ENCODE assay signal across 17 mouse cellular contexts in the genomic region with DNA sequence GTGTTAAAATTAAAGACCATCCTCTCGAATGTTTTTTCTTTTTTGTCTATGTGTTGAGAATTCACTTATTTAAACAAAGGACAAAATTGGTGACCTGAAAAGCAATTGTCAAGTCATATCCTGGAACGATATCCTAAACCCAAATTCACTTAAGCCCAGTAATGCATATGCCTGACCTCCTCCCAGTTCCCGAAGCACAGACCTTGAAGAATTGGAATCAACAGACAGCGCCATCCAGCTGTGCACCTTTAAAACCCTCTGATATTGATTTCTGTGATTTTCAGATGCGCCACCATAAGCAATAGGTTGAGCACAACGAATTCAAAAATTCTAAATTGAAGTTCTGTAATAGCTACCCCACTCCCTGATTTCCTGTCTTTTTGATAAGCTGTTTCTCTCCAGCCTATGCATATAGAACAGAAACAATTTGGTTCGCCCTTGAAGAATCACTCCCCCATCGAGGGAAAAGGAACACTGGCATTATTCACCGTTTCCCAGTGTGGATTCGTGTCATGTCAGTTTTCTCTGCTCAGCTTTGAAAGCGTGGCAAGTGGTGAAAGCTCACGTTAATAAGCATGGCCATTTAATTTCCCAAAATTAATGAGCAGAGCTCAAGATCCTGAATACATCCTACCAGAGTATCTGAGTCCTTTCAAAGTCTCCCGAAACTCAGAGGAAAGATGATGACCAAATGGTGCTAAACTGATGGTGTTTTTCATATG.
DNase-seq lines count a peak whose midpoint lies in the region; ATAC-seq and TF ChIP-seq lines count a peak whose summit lies in the region.
"Had no signal": no experiment of that assay in that cellular context is flagged by ENCODE, and none has a peak within 500 bp of the region (broad histone marks: within the 10 kb centered on the region; RNA-seq: fewer than 3 reads in every experiment).

No protein-coding gene starts in this region.

- TF ChIP-seq CTCF in midbrain, postnatal 0 days (IDR thresholded peaks at IDR 0.05), result peak; percentile 46
- no peak for TF ChIP-seq CTCF in lung, postnatal 0 days (IDR thresholded peaks at IDR 0.05)

- no peaks in the 10 kb centered on the region for H3K9me3 ChIP-seq in forebrain, embryonic 13.5 days (replicated peaks)
- H3K9me3 ChIP-seq in forebrain, embryonic 11.5 days (ENCODE audit: control insufficient read depth, low read length), result no peaks in the 10 kb centered on the region
- no peaks in the 10 kb centered on the region for H3K9me3 ChIP-seq in midbrain, embryonic 12.5 days
- H3K9me3 ChIP-seq in midbrain, embryonic 11.5 days (ENCODE audit: control insufficient read depth, low read length), result no peaks in the 10 kb centered on the region
- no peaks in the 10 kb centered on the region for H3K9me3 ChIP-seq in hindbrain, embryonic 15.5 days
- H3K9me3 ChIP-seq in midbrain, postnatal 0 days (ENCODE audit: low read length), result no peaks in the 10 kb centered on the region
- H3K9me3 ChIP-seq in lung, postnatal 0 days (ENCODE audit: low read length), result no peaks in the 10 kb centered on the region
- H3K9me3 ChIP-seq: heart, embryonic 15.5 days; intestine, embryonic 15.5 days had no signal

- ATAC-seq in forebrain, embryonic 13.5 days, result peak; percentile 28; the same call in 1 of the 2 replicates
- no peak for ATAC-seq in forebrain, embryonic 11.5 days (replicated peaks; ENCODE audit: low FRiP score)
- peak; percentile 45; the same call in 1 of the 2 replicates for ATAC-seq in midbrain, embryonic 12.5 days (ENCODE audit: low FRiP score, low read depth)
- no peak for ATAC-seq in midbrain, embryonic 11.5 days (ENCODE audit: low FRiP score)
- ATAC-seq in hindbrain, embryonic 15.5 days (ENCODE audit: low FRiP score, low read depth), result peak; percentile 48; the same call in 1 of the 2 replicates
- no peak for ATAC-seq in midbrain, postnatal 0 days (ENCODE audit: low FRiP score)
- no peak for ATAC-seq in lung, postnatal 0 days
- ATAC-seq: intestine, embryonic 15.5 days had no signal

- no peak for TF ChIP-seq EP300 in lung, postnatal 0 days (IDR thresholded peaks at IDR 0.05)

- WGBS in forebrain, embryonic 13.5 days, result 51% methylated on average over 13 of the region's 13 CpGs
- 70% methylated on average over 13 of the region's 13 CpGs for WGBS in forebrain, embryonic 11.5 days
- 67% methylated on average over 13 of the region's 13 CpGs for WGBS in midbrain, embryonic 12.5 days
- 76% methylated on average over 13 of the region's 13 CpGs for WGBS in midbrain, embryonic 11.5 days
- 36% methylated on average over 13 of the region's 13 CpGs for WGBS in hindbrain, embryonic 15.5 days
- 31% methylated on average over 13 of the region's 13 CpGs for WGBS in midbrain, postnatal 0 days
- WGBS in lung, postnatal 0 days, result 79% methylated on average over 13 of the region's 13 CpGs

- no peak overlapping the region for H3K27ac ChIP-seq in forebrain, embryonic 13.5 days
- no peak overlapping the region for H3K27ac ChIP-seq in forebrain, embryonic 11.5 days (ENCODE audit: low read depth, low read length)
- 0 out of 2 replicates have a peak overlapping the region, but pooled peaks have one; percentile 2 for H3K27ac ChIP-seq in midbrain, embryonic 12.5 days (replicated peaks)
- no peak overlapping the region for H3K27ac ChIP-seq in midbrain, embryonic 11.5 days (ENCODE audit: low read depth, low read length)
- H3K27ac ChIP-seq in hindbrain, embryonic 15.5 days (replicated peaks), result peak overlapping the region; percentile 49
- no peak overlapping the region for H3K27ac ChIP-seq in midbrain, postnatal 0 days (ENCODE audit: low read depth, low read length)
- H3K27ac ChIP-seq in lung, postnatal 0 days (ENCODE audit: low read length), result no peak overlapping the region
- H3K27ac ChIP-seq: heart, embryonic 15.5 days; intestine, embryonic 15.5 days had no signal

- peak overlapping the region; percentile 22 for H3K4me2 ChIP-seq in forebrain, embryonic 13.5 days
- no peak overlapping the region for H3K4me2 ChIP-seq in forebrain, embryonic 11.5 days (ENCODE audit: low read depth, low read length, severe bottlenecking)
- H3K4me2 ChIP-seq in midbrain, embryonic 12.5 days (replicated peaks), result 0 out of 2 replicates have a peak overlapping the region, but pooled peaks have one; percentile 2
- H3K4me2 ChIP-seq in midbrain, embryonic 11.5 days, result no peak overlapping the region
- H3K4me2 ChIP-seq in hindbrain, embryonic 15.5 days, result peak overlapping the region; percentile 30; the same call in 1 of the 2 replicates
- no peak overlapping the region; the same call in 1 of the 2 replicates for H3K4me2 ChIP-seq in midbrain, postnatal 0 days (ENCODE audit: low read depth, low read length, poor library complexity, severe bottlenecking)
- no peak overlapping the region for H3K4me2 ChIP-seq in lung, postnatal 0 days (replicated peaks; ENCODE audit: low read depth, low read length)
- H3K4me2 ChIP-seq: heart, embryonic 15.5 days; intestine, embryonic 15.5 days had no signal

- H3K4me1 ChIP-seq in forebrain, embryonic 13.5 days, result peaks cover 19% of the 10 kb centered on the region
- no peaks in the 10 kb centered on the region for H3K4me1 ChIP-seq in forebrain, embryonic 11.5 days (replicated peaks; ENCODE audit: control insufficient read depth, insufficient read depth, low read length)
- peaks cover 8% of the 10 kb centered on the region; the same call in 1 of the 2 replicates for H3K4me1 ChIP-seq in midbrain, embryonic 12.5 days
- H3K4me1 ChIP-seq in midbrain, embryonic 11.5 days (ENCODE audit: control insufficient read depth, insufficient read depth, low read length), result 0 out of 2 replicates have a peak, but pooled peaks cover 2% of the 10 kb centered on the region
- peaks cover 14% of the 10 kb centered on the region for H3K4me1 ChIP-seq in hindbrain, embryonic 15.5 days (replicated peaks)
- H3K4me1 ChIP-seq in midbrain, postnatal 0 days (ENCODE audit: insufficient read depth, low read length), result no peaks in the 10 kb centered on the region
- no peaks in the 10 kb centered on the region for H3K4me1 ChIP-seq in lung, postnatal 0 days (ENCODE audit: insufficient read depth, low read depth, low read length)
- H3K4me1 ChIP-seq: heart, embryonic 15.5 days; intestine, embryonic 15.5 days had no signal

- DNase-seq in forebrain, embryonic 11.5 days (ENCODE audit: low spot score), result no peak
- DNase-seq in midbrain, embryonic 11.5 days (ENCODE audit: low spot score, missing footprints), result no peak
- DNase-seq in midbrain, postnatal 0 days (ENCODE audit: low spot score), result peak; percentile 40
- no peak for DNase-seq in lung, postnatal 0 days (ENCODE audit: low spot score)
- no peak for DNase-seq in heart, adult 9 months (ENCODE audit: low spot score in 2 of 2)
- DNase-seq: adrenal gland, postnatal 14 days; cerebellum, adult 9-10 months; heart, postnatal 4 days; kidney, adult 8-10 months; kidney, postnatal 14 days; layer of hippocampus, postnatal 36 days; thymus, postnatal 14 days had no signal

- no peak overlapping the region for H3K4me3 ChIP-seq in forebrain, embryonic 13.5 days
- no peak overlapping the region for H3K4me3 ChIP-seq in forebrain, embryonic 11.5 days (ENCODE audit: low read depth, low read length)
- no peak overlapping the region for H3K4me3 ChIP-seq in midbrain, embryonic 12.5 days
- no peak overlapping the region for H3K4me3 ChIP-seq in midbrain, embryonic 11.5 days (ENCODE audit: low read depth, low read length)
- no peak overlapping the region for H3K4me3 ChIP-seq in hindbrain, embryonic 15.5 days
- no peak overlapping the region for H3K4me3 ChIP-seq in midbrain, postnatal 0 days (ENCODE audit: low read depth, low read length)
- H3K4me3 ChIP-seq in lung, postnatal 0 days (ENCODE audit: low read depth, low read length), result no peak overlapping the region
- H3K4me3 ChIP-seq: heart, embryonic 15.5 days; intestine, embryonic 15.5 days had no signal

- H3K27me3 ChIP-seq in forebrain, embryonic 13.5 days, result no peaks in the 10 kb centered on the region
- no peaks in the 10 kb centered on the region for H3K27me3 ChIP-seq in forebrain, embryonic 11.5 days (ENCODE audit: control insufficient read depth, insufficient read depth, low read length)
- no peaks in the 10 kb centered on the region for H3K27me3 ChIP-seq in midbrain, embryonic 12.5 days
- no peaks in the 10 kb centered on the region for H3K27me3 ChIP-seq in midbrain, embryonic 11.5 days (ENCODE audit: control insufficient read depth, insufficient read depth, low read length)
- H3K27me3 ChIP-seq in hindbrain, embryonic 15.5 days, result no peaks in the 10 kb centered on the region
- no peaks in the 10 kb centered on the region for H3K27me3 ChIP-seq in midbrain, postnatal 0 days (ENCODE audit: insufficient read depth, low read length)
- H3K27me3 ChIP-seq in lung, postnatal 0 days (replicated peaks; ENCODE audit: insufficient read depth, low read length), result no peaks in the 10 kb centered on the region
- H3K27me3 ChIP-seq: heart, embryonic 15.5 days; intestine, embryonic 15.5 days had no signal

- H3K9ac ChIP-seq in forebrain, embryonic 13.5 days, result no peak overlapping the region
- H3K9ac ChIP-seq in forebrain, embryonic 11.5 days (ENCODE audit: low read length), result no peak overlapping the region
- H3K9ac ChIP-seq in midbrain, embryonic 12.5 days (replicated peaks), result no peak overlapping the region
- no peak overlapping the region for H3K9ac ChIP-seq in midbrain, embryonic 11.5 days (ENCODE audit: low read length)
- no peak overlapping the region for H3K9ac ChIP-seq in hindbrain, embryonic 15.5 days
- H3K9ac ChIP-seq in midbrain, postnatal 0 days (replicated peaks; ENCODE audit: low read length, poor library complexity, severe bottlenecking), result no peak overlapping the region
- no peak overlapping the region for H3K9ac ChIP-seq in lung, postnatal 0 days (replicated peaks; ENCODE audit: low read depth)
- H3K9ac ChIP-seq: heart, embryonic 15.5 days; intestine, embryonic 15.5 days had no signal

- no peaks in the 10 kb centered on the region for H3K36me3 ChIP-seq in forebrain, embryonic 13.5 days (ENCODE audit: poor library complexity, severe bottlenecking)
- H3K36me3 ChIP-seq in forebrain, embryonic 11.5 days (ENCODE audit: control insufficient read depth, insufficient read depth, low read length), result no peaks in the 10 kb centered on the region
- H3K36me3 ChIP-seq in midbrain, embryonic 12.5 days, result no peaks in the 10 kb centered on the region
- no peaks in the 10 kb centered on the region for H3K36me3 ChIP-seq in midbrain, embryonic 11.5 days (ENCODE audit: control insufficient read depth, insufficient read depth, low read length)
- H3K36me3 ChIP-seq in hindbrain, embryonic 15.5 days, result no peaks in the 10 kb centered on the region
- no peaks in the 10 kb centered on the region for H3K36me3 ChIP-seq in midbrain, postnatal 0 days (ENCODE audit: insufficient read depth, low read length)
- H3K36me3 ChIP-seq in lung, postnatal 0 days (ENCODE audit: insufficient read depth, low read length), result no peaks in the 10 kb centered on the region
- H3K36me3 ChIP-seq: heart, embryonic 15.5 days; intestine, embryonic 15.5 days had no signal

Comparison
In these comparisons a context has a peak if more than half of its experiments do, and no peak if none do; other contexts are left out.
1. ATAC-seq: peak in forebrain, embryonic 13.5 days (single experiment), midbrain, embryonic 12.5 days (single experiment) and hindbrain, embryonic 15.5 days (single experiment); none in forebrain, embryonic 11.5 days (single experiment), midbrain, embryonic 11.5 days (single experiment), midbrain, postnatal 0 days (single experiment) and lung, postnatal 0 days (single experiment).
2. H3K27ac ChIP-seq: peak in midbrain, embryonic 12.5 days (single experiment) and hindbrain, embryonic 15.5 days (single experiment); none in forebrain, embryonic 13.5 days (single experiment), forebrain, embryonic 11.5 days (single experiment), midbrain, embryonic 11.5 days (single experiment), midbrain, postnatal 0 days (single experiment) and lung, postnatal 0 days (single experiment).
3. H3K4me2 ChIP-seq: peak in forebrain, embryonic 13.5 days (single experiment), midbrain, embryonic 12.5 days (single experiment) and hindbrain, embryonic 15.5 days (single experiment); none in forebrain, embryonic 11.5 days (single experiment), midbrain, embryonic 11.5 days (single experiment), midbrain, postnatal 0 days (single experiment) and lung, postnatal 0 days (single experiment).